Mouse (Mus musculus) neural tube, postnatal 0 days (tissue): ENCODE data around the gene Mef2c. TPM values are rescaled to one million over a fixed set of nuclear protein-coding genes. Genes with fewer than 3 reads are reported as not detected.

Experiments
- polyA plus RNA-seq: library from polyadenylated mRNA; unstranded; fragments of >200 nt; fragmentation: Nextera tagmentation; extraction: Ambion mirVana; gene quantifications from 2 replicates; pipeline ENCODE4 v1.2.1, GENCODE M21; 2015

Mef2c gene
- polyA plus RNA-seq, result 32.1 and 34.9 TPM in 2 replicates

GRCm38 (mm10) chr13:83503919-83504318 is at the start of gene Mef2c:
Gene Mef2c, plus strand, starts transcription at chr13:83504034.

